Mouse (Mus musculus): ENCODE measurements at regions not wholly inside any gene's neighbourhood (a gene's known extent, or its start where the extent isn't known, plus 50 kb on each side); places are given as distances from the start of the nearest gene placed in this dataset.

- no peak for DNase-seq
These were observed 296.0 kb downstream of the Pten start for GRCm38 (mm10) chr19:33053199-33053867.

GRCm38 (mm10) chr19:33056372-33056791 lies 299.1 kb downstream of the Pten start:
- DNase-seq, result peak in 1 of 2 experiments; percentile 6

- DNase-seq, result no peak
These were observed 303.7 kb downstream of the Pten start for GRCm38 (mm10) chr19:33061006-33061405.

- no peak for DNase-seq
These were observed 305.1 kb downstream of the Pten start for GRCm38 (mm10) chr19:33062165-33063058.

- DNase-seq, result no peak
These were observed 308.2 kb downstream of the Pten start for GRCm38 (mm10) chr19:33065274-33066200.

- DNase-seq, result no peak
These were observed 311.2 kb downstream of the Pten start for GRCm38 (mm10) chr19:33068351-33068955.

GRCm38 (mm10) chr19:33069761-33070160 lies 312.5 kb downstream of the Pten start:
- no peak for DNase-seq

GRCm38 (mm10) chr19:33072299-33072698 lies 315.0 kb downstream of the Pten start:
- DNase-seq, result no peak

- peak in 1 of 2 experiments; percentile 30 for DNase-seq
These were observed 317.2 kb downstream of the Rnls start for GRCm38 (mm10) chr19:33074907-33075306.

- DNase-seq, result peak in 1 of 2 experiments; percentile 30
These were observed 313.3 kb downstream of the Rnls start for GRCm38 (mm10) chr19:33078681-33079360.

- peak; percentile 25 to 70 for DNase-seq
These were observed 312.1 kb downstream of the Rnls start for GRCm38 (mm10) chr19:33079959-33080358.

- no peak for DNase-seq
These were observed 310.6 kb downstream of the Rnls start for GRCm38 (mm10) chr19:33081493-33081892.

GRCm38 (mm10) chr19:33083371-33083770 lies 308.7 kb downstream of the Rnls start:
- no peak for DNase-seq

- no peak for DNase-seq
These were observed 307.4 kb downstream of the Rnls start for GRCm38 (mm10) chr19:33084683-33085082.
